Mouse (Mus musculus): ENCODE data around the gene Cyp2b19. TPM values are rescaled to one million over a fixed set of nuclear protein-coding genes. Genes with fewer than 3 reads are reported as not detected.
A peak's percentile ranks its signal among the peaks of the same experiment; 100 is the strongest.
"Not testable (repeated sequence)": the region's sequence is repeated elsewhere in the genome, so short reads cannot be mapped to it uniquely, and the experiment has no call there.

Gene Cyp2b19
- total RNA-seq (2021): not detected

GRCm38 (mm10) chr7:26756842-26757241, at the start of gene Cyp2b19:
Gene Cyp2b19, plus strand, starts transcription at chr7:26757142.
- no peak for DNase-seq

GRCm38 (mm10) chr7:26711061-26711460, 45.9 kb upstream of the Cyp2b19 start:
- DNase-seq: no peak

- no peak for DNase-seq
Observed at GRCm38 (mm10) chr7:26738940-26739339, 18.0 kb upstream of the Cyp2b19 start.

- no peak for DNase-seq
Observed at GRCm38 (mm10) chr7:26743948-26744347, 13.0 kb upstream of the Cyp2b19 start.

- no peak for DNase-seq
Observed at GRCm38 (mm10) chr7:26745486-26745885, 11.5 kb upstream of the Cyp2b19 start.

- DNase-seq: no peak
Observed at GRCm38 (mm10) chr7:26767084-26767483, 10.1 kb downstream of the Cyp2b19 start.

- DNase-seq: no peak
Observed at GRCm38 (mm10) chr7:26769881-26770470, 13.0 kb downstream of the Cyp2b19 start.

- no peak for DNase-seq
Observed at GRCm38 (mm10) chr7:26772866-26773586, 16.1 kb downstream of the Cyp2b19 start.

- DNase-seq: no peak
Observed at GRCm38 (mm10) chr7:26775866-26776265, 18.9 kb downstream of the Cyp2b19 start.

GRCm38 (mm10) chr7:26777806-26778205, 20.9 kb downstream of the Cyp2b19 start:
- no peak for DNase-seq

- peak; percentile 23 for DNase-seq
Observed at GRCm38 (mm10) chr7:26778474-26778873, 21.5 kb downstream of the Cyp2b19 start.

GRCm38 (mm10) chr7:26779799-26780416, 23.0 kb downstream of the Cyp2b19 start:
- DNase-seq: no peak

GRCm38 (mm10) chr7:26780510-26780909, 23.6 kb downstream of the Cyp2b19 start:
- no peak for DNase-seq

GRCm38 (mm10) chr7:26780998-26781766, 24.2 kb downstream of the Cyp2b19 start:
- no peak for DNase-seq

GRCm38 (mm10) chr7:26781767-26782131, 24.8 kb downstream of the Cyp2b19 start:
- no peak for DNase-seq

GRCm38 (mm10) chr7:26783163-26783562, 26.2 kb downstream of the Cyp2b19 start:
- no peak for DNase-seq

GRCm38 (mm10) chr7:26786013-26786412, 29.1 kb downstream of the Cyp2b19 start:
- DNase-seq: not testable (repeated sequence)

GRCm38 (mm10) chr7:26789984-26790383, 33.0 kb downstream of the Cyp2b19 start:
- DNase-seq: no peak

GRCm38 (mm10) chr7:26800104-26800503, 43.2 kb downstream of the Cyp2b19 start:
- no peak for DNase-seq

- DNase-seq: no peak
Observed at GRCm38 (mm10) chr7:26800996-26801395, 44.1 kb downstream of the Cyp2b19 start.

GRCm38 (mm10) chr7:26808592-26808991, 51.6 kb downstream of the Cyp2b19 start, which contains the start of gene Cyp2g1:
Gene Cyp2g1, plus strand, starts transcription at chr7:26808892.
- no peak for DNase-seq

Measured in heart, postnatal 4 days (tissue).